Mouse (Mus musculus) ES-Bruce4 (cell line): ENCODE results near the gene Serp1.

Experiments used
- CTCF ChIP-seq: IDR thresholded peaks from one replicate; pipeline ENCODE4 v1.8.1; 2011; ENCODE audit warnings: low read depth, low read length
- POLR2A ChIP-seq: IDR thresholded peaks from one replicate; pipeline ENCODE4 v1.8.1; 2011; ENCODE audit warnings: low read length; ENCODE audit not compliant: insufficient read depth

GRCm38 (mm10) chr3:58519536-58519935 lies 6.2 kb downstream of the Serp1 start:
- TF ChIP-seq CTCF (no peak), POLR2A (no peak)
